Mouse (Mus musculus) limb, embryonic 12.5 days (tissue): Measurements from ENCODE around the gene Myf6. TPM values are rescaled to one million over a fixed set of nuclear protein-coding genes. Genes with fewer than 3 reads are reported as not detected.

ENCODE experiments used
- microRNA-seq: library from miRNA; unstranded; fragments of <30 nt; microRNA quantifications from one replicate; pipeline ENCODE4, GENCODE M21; 2017
- polyA plus RNA-seq: library from polyadenylated mRNA; unstranded; fragments of >200 nt; fragmentation: Nextera tagmentation; extraction: Ambion mirVana; gene quantifications from 2 replicates; pipeline ENCODE4 v1.2.1, GENCODE M21; 2016

Myf6 gene
- polyA plus RNA-seq, 1 experiment from 2014 or later = 0.70 TPM

Small RNA genes lying within 50 kb of the gene (microRNA-seq; reads per million reads assigned to microRNA genes)
- not detected for gene Gm44403

Other genes with a start within 250 kb of the Myf6 start
- 2.4 and 2.9 TPM in 2 replicates for gene Lin7a, start 223.1 kb downstream of the Myf6 start, polyA plus RNA-seq
- 13.3 and 14.2 TPM in 2 replicates for gene Myf5, start 8.6 kb downstream of the Myf6 start, polyA plus RNA-seq
- 0.21 and 0.27 TPM in 2 replicates for gene Ptprq, start 225.3 kb upstream of the Myf6 start, polyA plus RNA-seq